31 mouse cellular contexts compared by ENCODE assay signal in genomic region chr15:89478622-89479021, GRCm38 (mm10). TPM values are rescaled to one million over a fixed set of nuclear protein-coding genes. Genes with fewer than 3 reads are reported as not detected.
"Had no signal": no experiment of that assay in that cellular context is flagged by ENCODE, and none has a peak within 500 bp of the region (broad histone marks: within the 10 kb centered on the region; RNA-seq: fewer than 3 reads in every experiment).

No protein-coding gene starts in this region.

- H3K36me3 ChIP-seq: heart, embryonic 13.5 days; heart, embryonic 15.5 days; hindbrain, embryonic 13.5 days; hindbrain, embryonic 15.5 days; kidney, embryonic 15.5 days; limb, embryonic 13.5 days; limb, embryonic 15.5 days; liver, embryonic 13.5 days had no signal

- H3K4me3 ChIP-seq: heart, adult 2 months; heart, embryonic 13.5 days; heart, embryonic 15.5 days; hindbrain, embryonic 13.5 days; hindbrain, embryonic 15.5 days; kidney, embryonic 15.5 days; limb, embryonic 13.5 days; limb, embryonic 15.5 days; liver, embryonic 13.5 days had no signal

- H3K27ac ChIP-seq: heart, embryonic 13.5 days; hindbrain, embryonic 13.5 days; hindbrain, embryonic 15.5 days; hindbrain, postnatal 0 days; kidney, postnatal 0 days; limb, embryonic 13.5 days; limb, embryonic 15.5 days; liver, embryonic 13.5 days had no signal

- DNase-seq: gastrocnemius, postnatal 14 days; gastrocnemius, postnatal 36 days; heart, adult 2 months; heart, postnatal 14 days; heart, postnatal 36 days; kidney, adult 8-10 months; kidney, postnatal 14 days; kidney, postnatal 36 days; layer of hippocampus, adult 9-11 months; layer of hippocampus, postnatal 36 days; left cerebral cortex, postnatal 4 days; liver, embryonic 13.5 days had no signal

- H3K9ac ChIP-seq: heart, embryonic 13.5 days; heart, embryonic 15.5 days; hindbrain, embryonic 13.5 days; hindbrain, embryonic 15.5 days; kidney, embryonic 15.5 days; limb, embryonic 13.5 days; limb, embryonic 15.5 days; liver, embryonic 13.5 days had no signal

- ATAC-seq: hindbrain, postnatal 0 days; intestine, embryonic 16.5 days had no signal

- H3K4me2 ChIP-seq: heart, embryonic 11.5 days; heart, embryonic 13.5 days; hindbrain, embryonic 13.5 days; hindbrain, embryonic 15.5 days; limb, embryonic 13.5 days; limb, embryonic 15.5 days; liver, embryonic 13.5 days had no signal

- H3K9me3 ChIP-seq: heart, embryonic 13.5 days; heart, embryonic 15.5 days; hindbrain, embryonic 13.5 days; hindbrain, embryonic 15.5 days; kidney, embryonic 15.5 days; limb, embryonic 15.5 days; liver, embryonic 13.5 days had no signal

- H3K27me3 ChIP-seq: heart, embryonic 13.5 days; heart, embryonic 15.5 days; hindbrain, embryonic 15.5 days; kidney, embryonic 15.5 days; limb, embryonic 13.5 days; limb, embryonic 15.5 days; liver, embryonic 13.5 days had no signal

RNA-seq across cellular contexts. Expression of gene Mapk8ip2, which starts 24.9 kb away (rescaled TPM):
- total RNA-seq: hematopoietic stem cell, adult 5-6 weeks had no signal

RNA-seq across cellular contexts. Expression of gene Gm44502, which starts 49.1 kb away (rescaled TPM):
- total RNA-seq: hematopoietic stem cell, adult 5-6 weeks; layer of hippocampus, adult 8-10 months; layer of hippocampus, postnatal 14 days; left cerebral cortex, postnatal 10 days had no signal
- polyA plus RNA-seq: hindbrain, embryonic 11.5 days; hindbrain, embryonic 13.5 days; hindbrain, embryonic 15.5 days; hindbrain, postnatal 0 days; intestine, embryonic 14.5 days; intestine, embryonic 16.5 days; kidney, embryonic 15.5 days; kidney, postnatal 0 days; limb, embryonic 11.5 days; limb, embryonic 13.5 days; limb, embryonic 15.5 days; liver, embryonic 11.5 days had no signal
